Mouse (Mus musculus): ENCODE results near the gene L1cam. TPM values are rescaled to one million over a fixed set of nuclear protein-coding genes. Genes with fewer than 3 reads are reported as not detected.
A peak's percentile ranks its signal among the peaks of the same experiment; 100 is the strongest.

L1cam gene
- polyA plus RNA-seq, 1 experiment from 2014 or later, result 10.4 TPM

DNA sequence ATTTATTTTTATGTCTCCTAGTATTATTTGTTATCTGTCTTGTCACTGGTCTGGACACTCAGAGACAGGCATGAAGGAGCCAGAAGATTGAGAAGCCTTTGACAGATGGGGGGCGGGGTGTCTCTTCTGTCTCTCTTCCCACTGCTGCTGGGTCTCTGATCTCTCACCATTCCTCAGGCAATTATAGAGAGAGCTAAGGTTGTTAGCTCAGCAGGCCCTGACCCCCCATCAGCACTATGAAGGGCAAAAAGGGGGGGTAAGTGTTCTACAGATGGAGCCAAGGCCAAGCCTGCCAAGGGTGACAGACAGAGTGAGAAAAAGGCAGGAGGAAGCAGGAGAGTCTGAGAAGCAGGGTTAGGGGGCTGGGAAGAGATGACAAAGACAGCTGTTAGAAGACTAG, 23.9 kb downstream of the L1cam start:
- Histone ChIP-seq H3K27ac (no peak overlapping the region), H3K4me3 (replicated peaks) (no peak overlapping the region), H3K9ac (no peak overlapping the region), H3K27me3 (no peaks in the 10 kb centered on the region; the same call in 1 of the 2 replicates), H3K4me2 (no peak overlapping the region), H3K36me3 (no peaks in the 10 kb centered on the region), H3K4me1 (no peaks in the 10 kb centered on the region), H3K9me3 (replicated peaks) (no peaks in the 10 kb centered on the region)
- WGBS, result 58% methylated on average over 1 of the region's 1 CpGs
- ATAC-seq (replicated peaks; ENCODE audit: low FRiP score), result no peak

DNA sequence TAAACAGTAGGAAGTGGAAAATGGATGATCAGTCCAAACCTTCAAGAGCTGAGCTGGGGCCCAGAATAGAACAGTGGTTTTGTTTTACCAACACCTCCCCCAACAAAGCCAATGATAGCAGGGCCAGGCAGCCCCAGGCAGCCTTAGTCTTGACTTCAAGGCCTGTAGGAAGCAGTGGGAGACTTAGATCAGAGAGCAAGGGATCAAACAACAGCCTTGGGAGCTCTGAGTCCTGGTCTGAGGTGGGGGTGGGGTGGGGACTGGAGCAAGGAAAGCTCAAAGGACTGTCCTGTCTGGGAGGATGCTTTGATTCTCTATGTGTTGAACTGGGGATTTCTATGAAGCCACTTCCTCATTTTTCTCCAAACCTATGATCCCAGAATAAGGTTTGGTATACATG, 24.4 kb downstream of the L1cam start:
- Histone ChIP-seq H3K27ac (no peak overlapping the region), H3K36me3 (no peaks in the 10 kb centered on the region), H3K9ac (no peak overlapping the region), H3K27me3 (no peaks in the 10 kb centered on the region; the same call in 1 of the 2 replicates), H3K4me1 (no peaks in the 10 kb centered on the region), H3K4me3 (replicated peaks) (no peak overlapping the region), H3K9me3 (replicated peaks) (no peaks in the 10 kb centered on the region), H3K4me2 (no peak overlapping the region)
- no peak for ATAC-seq (replicated peaks; ENCODE audit: low FRiP score)

DNA sequence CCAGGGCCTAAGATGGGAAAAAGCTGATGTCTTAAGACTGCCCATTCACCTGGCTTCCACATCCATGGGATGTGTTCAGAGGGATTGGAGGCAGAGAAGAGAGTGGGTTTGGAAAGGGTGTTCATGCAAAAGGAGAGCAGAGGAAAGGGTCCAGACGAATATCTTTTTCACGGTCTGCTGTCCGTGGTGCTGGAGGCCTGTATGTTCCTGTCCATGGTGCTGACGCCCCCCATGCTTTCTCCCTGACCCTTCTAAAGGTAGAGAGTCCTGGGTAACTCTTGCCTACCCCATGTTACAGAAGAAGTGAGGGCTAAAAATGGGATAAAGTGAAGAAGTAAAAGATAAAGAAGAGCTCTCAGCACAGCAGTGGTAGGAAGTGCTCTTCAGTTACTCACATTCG, 26.6 kb downstream of the L1cam start:
- Histone ChIP-seq H3K4me3 (replicated peaks) (no peak overlapping the region), H3K27ac (no peak overlapping the region), H3K4me1 (no peaks in the 10 kb centered on the region), H3K36me3 (no peaks in the 10 kb centered on the region), H3K9me3 (replicated peaks) (no peaks in the 10 kb centered on the region), H3K9ac (no peak overlapping the region), H3K27me3 (no peaks in the 10 kb centered on the region; the same call in 1 of the 2 replicates), H3K4me2 (no peak overlapping the region)
- WGBS, result 12% methylated on average over 5 of the region's 5 CpGs
- no peak for ATAC-seq (replicated peaks; ENCODE audit: low FRiP score)

DNA sequence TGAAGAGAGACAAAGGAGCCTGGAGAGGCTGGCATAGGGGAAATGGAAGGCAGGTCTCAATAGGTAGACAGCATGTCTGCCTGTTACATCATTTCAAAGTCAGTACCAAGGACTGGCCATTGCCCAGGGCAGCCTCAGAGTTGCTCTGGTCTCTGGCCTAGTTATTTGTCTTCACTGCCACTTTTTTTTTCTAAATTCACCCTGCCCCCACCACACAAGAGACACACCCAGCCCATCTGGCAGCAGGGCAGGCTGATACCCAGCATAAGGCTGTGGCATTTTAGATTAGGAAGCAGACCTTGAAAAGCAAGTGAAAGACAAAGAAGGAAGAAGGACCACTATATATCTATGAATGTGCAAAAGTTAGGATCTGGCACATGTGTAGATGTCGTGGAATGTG, 28.1 kb downstream of the L1cam start:
- Histone ChIP-seq H3K27me3 (no peaks in the 10 kb centered on the region; the same call in 1 of the 2 replicates), H3K9me3 (replicated peaks) (no peaks in the 10 kb centered on the region), H3K9ac (no peak overlapping the region), H3K36me3 (no peaks in the 10 kb centered on the region), H3K4me2 (no peak overlapping the region), H3K4me1 (no peaks in the 10 kb centered on the region), H3K4me3 (replicated peaks) (no peak overlapping the region), H3K27ac (no peak overlapping the region)
- WGBS, result 75% methylated on average over 1 of the region's 1 CpGs
- no peak for ATAC-seq (replicated peaks; ENCODE audit: low FRiP score)

DNA sequence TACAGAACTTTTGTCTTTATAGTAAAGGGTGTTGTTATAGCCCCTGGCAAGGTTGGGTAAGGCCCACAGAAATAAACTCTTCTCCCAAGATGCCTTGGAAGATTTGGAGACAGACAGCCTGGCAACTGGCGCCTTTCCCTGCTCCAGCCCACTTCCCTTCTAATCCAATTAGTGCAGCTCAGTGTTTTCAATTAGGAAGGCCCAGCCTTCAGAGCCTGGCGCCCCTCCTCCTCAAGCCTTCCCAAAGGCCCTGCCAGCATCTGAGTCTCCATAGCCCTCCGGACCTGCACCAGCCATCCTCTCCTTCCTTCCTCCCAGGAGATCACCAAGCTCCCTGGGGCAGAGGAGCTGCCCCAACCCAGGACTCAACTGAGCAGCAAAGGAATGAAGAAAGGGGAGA, 28.6 kb downstream of the L1cam start:
- Histone ChIP-seq H3K27ac (no peak overlapping the region), H3K27me3 (no peaks in the 10 kb centered on the region; the same call in 1 of the 2 replicates), H3K36me3 (no peaks in the 10 kb centered on the region), H3K4me1 (no peaks in the 10 kb centered on the region), H3K9me3 (replicated peaks) (no peaks in the 10 kb centered on the region), H3K4me3 (replicated peaks) (no peak overlapping the region), H3K9ac (no peak overlapping the region), H3K4me2 (no peak overlapping the region)
- WGBS, result 40% methylated on average over 3 of the region's 3 CpGs
- no peak for ATAC-seq (replicated peaks; ENCODE audit: low FRiP score)

DNA sequence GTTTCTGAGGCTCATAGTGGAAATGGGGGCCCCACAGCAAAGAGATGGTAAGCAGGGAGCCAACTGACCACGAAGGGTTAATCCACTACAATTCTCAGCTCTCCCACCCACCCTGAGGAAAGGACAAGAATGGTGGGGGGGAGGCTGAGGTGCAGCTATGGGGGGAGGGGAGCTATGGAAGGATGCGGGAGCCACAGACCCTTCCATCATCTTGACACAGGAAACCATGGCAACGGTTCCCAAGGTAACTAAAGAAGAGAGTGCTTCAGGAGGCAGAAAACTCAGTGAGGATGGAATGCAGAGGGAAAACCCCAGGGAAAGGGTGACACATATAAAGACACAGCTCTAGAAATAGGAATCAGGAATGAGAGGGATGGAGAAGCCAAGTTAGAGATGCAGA, 31.2 kb downstream of the L1cam start:
- Histone ChIP-seq H3K4me1 (no peaks in the 10 kb centered on the region), H3K9me3 (replicated peaks) (no peaks in the 10 kb centered on the region), H3K27me3 (no peaks in the 10 kb centered on the region; the same call in 1 of the 2 replicates), H3K27ac (no peak overlapping the region), H3K4me2 (no peak overlapping the region), H3K36me3 (no peaks in the 10 kb centered on the region), H3K9ac (no peak overlapping the region), H3K4me3 (replicated peaks) (no peak overlapping the region)
- 49% methylated on average over 3 of the region's 3 CpGs for WGBS
- ATAC-seq (replicated peaks; ENCODE audit: low FRiP score), result no peak

DNA sequence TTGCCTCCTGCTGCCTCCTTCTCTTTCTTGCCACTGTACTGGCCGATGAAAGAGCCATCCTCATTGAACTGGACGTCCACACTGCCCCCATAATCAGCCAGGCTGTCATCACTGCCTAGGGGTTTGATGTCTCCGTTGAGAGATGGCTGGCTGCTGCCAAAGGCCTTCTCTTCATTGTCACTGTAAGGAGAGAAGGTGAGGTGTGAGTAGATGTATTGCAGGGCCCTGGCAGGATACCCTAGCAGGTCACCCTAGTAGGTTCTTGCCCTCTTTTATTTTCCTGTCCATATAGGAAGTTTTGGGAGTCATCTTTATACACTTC, 40.9 kb downstream of the L1cam start:
- H3K36me3 ChIP-seq, result no peaks in the 10 kb centered on the region

DNA sequence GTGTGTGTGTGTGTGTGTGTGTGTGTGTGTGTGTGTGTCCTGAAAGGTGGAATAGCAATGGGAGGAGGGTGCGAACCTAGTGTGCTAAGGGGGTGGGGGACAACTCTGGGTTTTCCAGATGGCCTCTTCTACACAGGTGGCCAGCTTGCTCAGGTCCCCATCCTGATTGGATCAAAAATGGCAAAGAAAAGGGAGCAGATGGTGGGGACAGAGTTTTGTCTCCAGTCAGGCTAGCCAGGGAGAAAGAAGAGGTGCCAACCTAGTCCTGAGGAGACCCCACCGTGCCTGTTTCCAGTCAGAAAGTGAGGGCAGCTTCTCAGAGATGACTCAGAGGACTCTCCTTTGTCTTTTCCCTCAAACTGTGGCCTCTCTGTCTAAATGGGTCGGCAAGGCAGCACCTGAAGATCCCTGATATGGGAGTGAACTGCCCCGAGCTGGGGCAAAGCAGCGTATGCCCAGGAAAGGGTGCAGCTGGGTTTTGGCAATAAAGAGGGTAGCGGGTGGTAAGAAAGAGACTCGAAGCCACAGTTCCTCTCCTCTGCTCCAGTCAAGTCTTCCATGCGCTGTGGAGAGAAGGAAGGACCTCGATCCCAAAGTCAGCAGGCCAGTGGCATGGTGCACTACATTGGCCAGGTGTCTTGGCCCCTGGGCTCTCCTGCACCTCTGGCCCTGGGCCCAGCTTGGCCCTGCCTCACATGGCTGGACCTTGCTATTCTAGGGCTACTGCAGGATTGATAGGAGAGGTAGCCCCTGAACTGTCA, 41.4 kb downstream of the L1cam start:
- peaks cover 5% of the 10 kb centered on the region; the same call in 1 of the 2 replicates for H3K27me3 ChIP-seq
- H3K4me1 ChIP-seq, result no peaks in the 10 kb centered on the region
- H3K27ac ChIP-seq, result no peak overlapping the region
- no peak overlapping the region for H3K4me2 ChIP-seq
- ATAC-seq (replicated peaks; ENCODE audit: low FRiP score), result no peak
- 83% methylated on average over 9 of the region's 9 CpGs for WGBS
- H3K9ac ChIP-seq, result no peak overlapping the region
- no peaks in the 10 kb centered on the region for H3K9me3 ChIP-seq (replicated peaks)
- no peak overlapping the region for H3K4me3 ChIP-seq (replicated peaks)
- H3K36me3 ChIP-seq, result no peaks in the 10 kb centered on the region

More for the DNA sequence above, 40.9 kb downstream of the L1cam start:
- H3K9ac ChIP-seq, result no peak overlapping the region
- no peak for ATAC-seq (replicated peaks; ENCODE audit: low FRiP score)
- H3K27me3 ChIP-seq, result peaks cover 5% of the 10 kb centered on the region; the same call in 1 of the 2 replicates
- H3K9me3 ChIP-seq (replicated peaks), result no peaks in the 10 kb centered on the region
- H3K4me1 ChIP-seq, result no peaks in the 10 kb centered on the region
- no peak overlapping the region for H3K4me2 ChIP-seq
- H3K27ac ChIP-seq, result no peak overlapping the region
- 59% methylated on average over 3 of the region's 3 CpGs for WGBS
- no peak overlapping the region for H3K4me3 ChIP-seq (replicated peaks)

DNA sequence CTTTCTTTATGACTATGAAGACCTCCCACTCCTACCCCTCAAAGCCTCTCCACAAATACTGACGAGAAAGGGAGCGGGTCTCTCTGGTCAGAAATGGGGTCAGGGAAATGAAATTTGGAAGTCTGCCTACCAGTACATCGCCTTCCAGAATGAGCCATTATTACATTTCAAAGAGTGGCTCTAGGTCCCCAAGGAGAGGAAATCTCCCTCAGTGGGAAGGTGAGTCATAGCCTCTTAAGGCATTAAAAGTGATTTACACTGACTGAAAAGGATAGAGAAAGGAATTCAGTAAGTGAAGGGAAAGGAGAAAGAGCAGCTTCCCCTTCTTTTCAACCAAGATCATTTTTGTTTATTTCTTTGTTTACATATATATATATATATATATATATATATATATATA, 59.2 kb downstream of the L1cam start:
- Histone ChIP-seq H3K9me3 (replicated peaks) (no peaks in the 10 kb centered on the region), H3K4me1 (no peaks in the 10 kb centered on the region), H3K36me3 (no peaks in the 10 kb centered on the region), H3K4me3 (replicated peaks) (no peak overlapping the region), H3K27me3 (peaks cover 7% of the 10 kb centered on the region; the same call in 1 of the 2 replicates), H3K4me2 (no peak overlapping the region), H3K9ac (no peak overlapping the region), H3K27ac (no peak overlapping the region)
- 75% methylated on average over 3 of the region's 3 CpGs for WGBS
- no peak for ATAC-seq (replicated peaks; ENCODE audit: low FRiP score)

DNA sequence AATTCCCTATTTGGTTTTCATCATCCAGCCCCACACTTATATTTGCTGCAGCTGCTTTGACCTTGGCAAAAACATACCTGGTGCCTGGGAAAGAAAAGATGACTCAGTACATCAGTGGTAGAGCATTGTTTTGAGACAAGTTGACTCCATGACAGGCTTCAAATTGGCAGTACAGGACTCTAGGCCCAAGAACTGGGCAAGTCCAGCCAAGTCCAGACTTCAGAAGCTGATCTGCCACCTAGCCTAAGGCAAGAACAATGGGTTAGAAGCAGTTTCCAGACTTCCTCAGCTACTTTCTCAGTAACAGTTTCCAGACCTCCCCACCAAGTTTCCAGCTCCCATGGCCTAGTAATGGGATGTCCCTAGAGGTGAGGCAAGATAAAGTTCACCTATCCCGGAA, 60.2 kb downstream of the L1cam start:
- H3K4me1 ChIP-seq, result no peaks in the 10 kb centered on the region
- H3K27me3 ChIP-seq, result peaks cover 7% of the 10 kb centered on the region; the same call in 1 of the 2 replicates
- ATAC-seq (replicated peaks; ENCODE audit: low FRiP score), result no peak
- 96% methylated on average over 1 of the region's 1 CpGs for WGBS
- H3K4me2 ChIP-seq, result no peak overlapping the region
- no peaks in the 10 kb centered on the region for H3K9me3 ChIP-seq (replicated peaks)
- no peak overlapping the region for H3K9ac ChIP-seq
- no peak overlapping the region for H3K27ac ChIP-seq
- H3K4me3 ChIP-seq (replicated peaks), result no peak overlapping the region
- H3K36me3 ChIP-seq, result no peaks in the 10 kb centered on the region

DNA sequence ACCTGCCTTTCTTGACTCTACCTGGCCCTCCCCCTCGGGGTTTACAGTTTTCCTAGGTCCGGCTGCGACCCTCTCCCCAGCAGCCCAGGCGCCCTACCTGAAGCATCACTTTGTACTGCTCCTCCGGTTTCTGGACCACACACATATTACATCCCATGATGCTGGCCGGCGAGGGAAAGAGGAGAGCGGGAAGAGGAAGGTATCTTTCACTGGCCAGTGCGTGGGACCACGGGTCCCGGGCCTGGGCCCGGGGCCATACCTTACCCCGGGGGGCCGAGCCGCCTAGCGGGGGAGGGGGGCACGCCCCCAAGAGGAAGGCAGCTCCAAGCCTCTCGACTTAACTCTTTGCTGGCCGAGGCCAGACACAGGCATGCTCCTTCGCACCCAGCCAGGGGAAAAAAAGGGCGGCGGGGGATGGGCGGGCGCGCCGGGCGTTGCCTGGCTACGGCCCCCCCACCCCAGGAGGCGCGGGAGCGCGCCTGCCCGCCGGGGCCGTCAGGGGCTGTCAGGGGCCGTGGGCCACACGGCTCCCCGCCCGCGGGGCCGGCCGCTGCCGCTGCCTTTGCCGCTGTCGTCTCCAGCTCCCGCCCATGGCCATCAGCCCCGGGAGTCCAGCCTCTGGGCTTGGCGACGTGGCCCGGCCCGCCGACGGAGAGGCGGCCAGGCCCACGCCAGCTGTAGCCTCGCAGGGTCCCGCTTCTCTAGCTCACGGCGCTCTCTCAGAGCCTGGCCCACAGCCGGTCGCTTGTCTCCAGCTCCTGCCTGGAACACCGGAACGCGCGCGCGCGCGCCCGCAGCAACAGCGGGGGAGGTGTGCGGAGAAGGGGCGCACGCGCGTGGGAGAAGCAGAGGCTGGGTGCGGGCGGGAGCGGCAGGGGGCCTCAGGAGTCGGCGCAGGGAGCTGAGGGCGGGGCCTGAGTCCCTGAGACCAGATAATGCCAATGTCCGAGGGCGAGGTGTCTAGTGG, 71.4 kb downstream of the L1cam start, which contains the start of gene Pdzd4:
TSS of gene Pdzd4 (minus strand) at position 785 of the 967 bp plus-strand sequence.
- peaks cover 7% of the 10 kb centered on the region; the same call in 1 of the 2 replicates for H3K4me1 ChIP-seq
- peaks cover 33% of the 10 kb centered on the region for H3K27me3 ChIP-seq
- peak within 1 kb of the TSS; percentile 65 for H3K9ac ChIP-seq
- 20% methylated on average over 78 of the region's 84 CpGs for WGBS
- peak within 1 kb of the TSS; percentile 62; the same call in 1 of the 2 replicates for H3K27ac ChIP-seq
- H3K4me3 ChIP-seq (replicated peaks), result peak within 1 kb of the TSS; percentile 64
- peak; percentile 85 for ATAC-seq (replicated peaks; ENCODE audit: low FRiP score)
- no peaks in the 10 kb centered on the region for H3K36me3 ChIP-seq
- H3K9me3 ChIP-seq (replicated peaks), result no peaks in the 10 kb centered on the region
- H3K4me2 ChIP-seq, result peak within 1 kb of the TSS; percentile 80

DNA sequence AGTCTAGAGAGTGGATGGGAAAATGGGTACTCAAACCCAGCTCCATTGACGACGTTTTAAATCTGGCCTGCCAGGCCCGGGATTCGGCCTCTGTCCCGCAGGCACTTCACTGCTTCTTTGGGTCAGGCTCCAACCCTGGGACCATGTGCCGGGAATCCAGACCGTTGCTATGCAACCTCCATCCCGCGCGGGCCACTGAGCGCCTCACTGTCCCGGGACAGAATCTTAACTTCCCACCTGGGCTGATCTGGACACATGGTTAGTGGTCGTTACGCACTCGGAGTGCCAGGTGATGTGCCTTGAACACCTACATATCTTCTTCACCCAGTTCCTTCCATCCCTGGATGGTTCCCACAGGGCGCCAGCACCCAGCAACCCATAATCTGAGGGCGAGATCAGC, 72.2 kb downstream of the L1cam start:
- no peak overlapping the region for H3K27ac ChIP-seq
- peak overlapping the region; percentile 65; the same call in 1 of the 2 replicates for H3K9ac ChIP-seq
- H3K4me2 ChIP-seq, result peak overlapping the region; percentile 80
- peaks cover 33% of the 10 kb centered on the region for H3K27me3 ChIP-seq
- H3K4me3 ChIP-seq (replicated peaks), result peak overlapping the region; percentile 64
- no peaks in the 10 kb centered on the region for H3K9me3 ChIP-seq (replicated peaks)
- H3K36me3 ChIP-seq, result no peaks in the 10 kb centered on the region
- peak; percentile 57 for ATAC-seq (replicated peaks; ENCODE audit: low FRiP score)
- WGBS, result 28% methylated on average over 17 of the region's 17 CpGs
- peaks cover 7% of the 10 kb centered on the region; the same call in 1 of the 2 replicates for H3K4me1 ChIP-seq

Data from kidney, embryonic 15.5 days (tissue).